Mouse (Mus musculus) cerebellum, adult 2 months (tissue): Measurements from ENCODE around the gene Prdm2. TPM values are rescaled to one million over a fixed set of nuclear protein-coding genes. Genes with fewer than 3 reads are reported as not detected.
A peak's percentile ranks its signal among the peaks of the same experiment; 100 is the strongest.

Experiments used
- DNase-seq, 2 experiments: peaks; one replicate each; pipeline ENCODE4 v3.0.0; 2021
- H3K27ac ChIP-seq: fragments of 200-500 bp; 2 replicates; pipeline ENCODE4 v1.5.1; 2012; ENCODE audit warnings: low read length, control low read depth, inconsistent platforms; ENCODE audit not compliant: insufficient read depth
- H3K27me3 ChIP-seq: fragments of 200-500 bp; 2 replicates; pipeline ENCODE4 v1.6.1; 2012; ENCODE audit warnings: inconsistent platforms, mild to moderate bottlenecking, low read length, moderate library complexity; ENCODE audit not compliant: control insufficient read depth, insufficient read depth
- H3K4me1 ChIP-seq: fragments of 200-500 bp; 2 replicates; pipeline ENCODE4 v1.6.1; 2011; ENCODE audit warnings: low read length; ENCODE audit not compliant: control insufficient read depth, insufficient read depth
- H3K4me3 ChIP-seq: fragments of 200-500 bp; replicated peaks from 2 replicates; pipeline ENCODE3; 2011; ENCODE audit warnings: mild to moderate bottlenecking, low read depth, low read length, control low read depth; ENCODE audit not compliant: insufficient read depth
- CTCF ChIP-seq: fragments of 200-500 bp; IDR thresholded peaks from 2 replicates; pipeline ENCODE4 v1.5.1; 2011; ENCODE audit warnings: low read depth, mild to moderate bottlenecking, control low read depth, low read length, moderate library complexity, borderline replicate concordance; ENCODE audit not compliant: insufficient read depth
- POLR2A ChIP-seq: fragments of 200-500 bp; IDR thresholded peaks from 2 replicates; pipeline ENCODE4 v1.6.1; 2011; ENCODE audit warnings: low read length, control low read depth, borderline replicate concordance; ENCODE audit not compliant: insufficient read depth
- WGBS: fragments of 180-500 bp; shearing (Covaris S2); methylation state at CpG from one replicate; pipeline ENCODE4 v1.1.7; 2018; 5-methylcytosine and 5-hydroxymethylcytosine counted together
- polyA plus RNA-seq: library from polyadenylated mRNA; depleted of rRNA; stranded (reverse); fragments of >200 nt; gene quantifications from 2 replicates; pipeline ENCODE4 v1.2.3, GENCODE M21; 2012

Prdm2 gene
- polyA plus RNA-seq, 1 experiment, result 21.9 TPM

- no peak for TF ChIP-seq POLR2A
- TF ChIP-seq CTCF, result no peak
Measured at GRCm38 (mm10) chr4:143185496-143185895, 27.3 kb downstream of the Prdm2 start.

GRCm38 (mm10) chr4:143183141-143183540 lies 29.7 kb downstream of the Prdm2 start:
- H3K27me3 ChIP-seq, result no peaks in the 10 kb centered on the region
- TF ChIP-seq CTCF (no peak), POLR2A (no peak)
- WGBS, result 87% methylated on average over 6 of the region's 6 CpGs
- no peaks in the 10 kb centered on the region for H3K4me1 ChIP-seq
- no peak overlapping the region for H3K27ac ChIP-seq
- DNase-seq, result no peak
- H3K4me3 ChIP-seq, result no peak overlapping the region

More at GRCm38 (mm10) chr4:143185496-143185895, 27.3 kb downstream of the Prdm2 start:
- no peak overlapping the region for H3K4me3 ChIP-seq
- no peaks in the 10 kb centered on the region; the same call in 1 of the 2 replicates for H3K4me1 ChIP-seq
- no peaks in the 10 kb centered on the region for H3K27me3 ChIP-seq
- no peak for DNase-seq
- H3K27ac ChIP-seq, result no peak overlapping the region
- 85% methylated on average over 9 of the region's 9 CpGs for WGBS

- H3K27ac ChIP-seq, result no peak overlapping the region
- H3K4me1 ChIP-seq, result no peaks in the 10 kb centered on the region
- no peak for DNase-seq
- TF ChIP-seq POLR2A (no peak), CTCF (no peak)
- no peaks in the 10 kb centered on the region for H3K27me3 ChIP-seq
- H3K4me3 ChIP-seq, result no peak overlapping the region
- WGBS, result 93% methylated on average over 5 of the region's 5 CpGs
Measured at GRCm38 (mm10) chr4:143180731-143181130, 32.1 kb downstream of the Prdm2 start.

GRCm38 (mm10) chr4:143171600-143172290 lies 41.0 kb downstream of the Prdm2 start:
- Histone ChIP-seq H3K27me3 (no peaks in the 10 kb centered on the region), H3K4me3 (no peak overlapping the region), H3K27ac (no peak overlapping the region), H3K4me1 (no peaks in the 10 kb centered on the region)
- 70% methylated on average over 4 of the region's 4 CpGs for WGBS
- DNase-seq, result no peak
- TF ChIP-seq CTCF, result no peak
- TF ChIP-seq POLR2A, result no peak

- H3K4me3 ChIP-seq, result no peak overlapping the region
- no peak for DNase-seq
- TF ChIP-seq CTCF, result no peak
- TF ChIP-seq POLR2A, result no peak
- no peaks in the 10 kb centered on the region for H3K4me1 ChIP-seq
- 93% methylated on average over 2 of the region's 2 CpGs for WGBS
- H3K27me3 ChIP-seq, result no peaks in the 10 kb centered on the region
- H3K27ac ChIP-seq, result no peak overlapping the region
Measured at GRCm38 (mm10) chr4:143170290-143170689, 42.5 kb downstream of the Prdm2 start.

GRCm38 (mm10) chr4:143168093-143168492 lies 44.7 kb downstream of the Prdm2 start:
- no peak overlapping the region for H3K4me3 ChIP-seq
- DNase-seq, result no peak
- H3K27me3 ChIP-seq, result no peaks in the 10 kb centered on the region
- TF ChIP-seq POLR2A (no peak), CTCF (no peak)
- H3K4me1 ChIP-seq, result no peaks in the 10 kb centered on the region
- H3K27ac ChIP-seq, result no peak overlapping the region
- 94% methylated on average over 3 of the region's 3 CpGs for WGBS

- peak; percentile 77; the same call in 1 of the 2 replicates for TF ChIP-seq POLR2A
- no peak for TF ChIP-seq CTCF
- Histone ChIP-seq H3K4me3 (peak overlapping the region; percentile 98), H3K27ac (peak overlapping the region; percentile 86), H3K27me3 (no peaks in the 10 kb centered on the region), H3K4me1 (peaks cover 9% of the 10 kb centered on the region)
- WGBS, result under 1% methylated on average over 102 of the region's 102 CpGs
- DNase-seq, result peak; percentile 99 to 100
Measured at GRCm38 (mm10) chr4:143161619-143162479, 50.9 kb downstream of the Prdm2 start.

GRCm38 (mm10) chr4:143160826-143161225 lies 52.0 kb downstream of the Prdm2 start:
- Histone ChIP-seq H3K4me1 (peaks cover 12% of the 10 kb centered on the region), H3K4me3 (no peak overlapping the region), H3K27ac (no peak overlapping the region), H3K27me3 (no peaks in the 10 kb centered on the region)
- no peak for TF ChIP-seq CTCF
- DNase-seq, result no peak
- 33% methylated on average over 3 of the region's 3 CpGs for WGBS
